Mouse (Mus musculus) megakaryocyte, embryonic 14.5 days (primary cell): ENCODE measurements around the gene Tmem222.

Experiments used
- FLI1 ChIP-seq: IDR thresholded peaks from 2 replicates; pipeline ENCODE4 v1.6.1; 2012; ENCODE audit warnings: low read length, inconsistent platforms, mixed read lengths
- GATA1 ChIP-seq: IDR thresholded peaks from 3 replicates; pipeline ENCODE4 v1.6.1; 2012; ENCODE audit warnings: mixed read lengths, low read length, inconsistent platforms, borderline replicate concordance

DNA sequence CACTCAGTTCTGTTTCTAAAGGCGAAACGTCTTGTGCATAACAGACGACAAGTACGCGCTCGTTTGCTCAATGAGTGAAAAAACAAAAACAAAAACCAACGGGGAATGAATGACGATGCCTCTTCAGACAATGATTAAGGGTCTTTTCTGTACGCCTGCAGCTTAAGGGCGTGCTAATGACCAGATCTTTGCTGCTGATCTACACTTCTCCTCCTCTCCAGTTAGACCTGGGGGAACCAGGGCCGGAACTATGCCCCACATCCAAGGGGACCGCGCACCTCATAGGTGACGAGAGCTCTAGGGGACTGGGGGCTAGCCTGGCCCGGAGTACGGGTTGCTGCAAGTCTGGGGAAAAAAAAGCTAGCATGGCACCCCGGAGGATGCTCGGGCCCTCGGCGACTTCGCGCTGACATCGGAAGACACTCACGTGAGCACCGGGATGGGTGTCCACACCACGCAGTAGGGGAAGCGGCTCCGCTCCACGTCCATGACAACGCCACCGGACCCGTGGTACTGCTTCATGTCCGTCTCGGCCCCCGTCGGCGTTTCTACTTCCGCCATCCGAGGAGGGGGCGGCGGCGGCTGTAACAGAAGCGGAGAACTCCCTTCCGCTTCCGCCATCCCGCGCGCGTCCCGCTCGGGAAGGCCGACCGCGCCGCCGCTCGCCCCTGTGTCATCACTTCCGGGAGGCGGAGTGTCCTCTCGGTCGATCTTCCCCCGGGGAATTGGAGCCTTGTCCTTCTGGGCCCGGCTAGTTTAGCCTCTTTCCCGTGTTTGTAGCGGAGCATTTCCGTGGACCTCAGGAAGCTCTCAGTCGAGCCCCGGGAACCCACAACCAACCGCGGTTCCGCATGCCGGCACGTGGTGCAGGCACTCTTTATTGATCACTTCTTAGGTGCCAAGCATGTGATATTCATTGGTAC lies at the start of gene Tmem222:
- no peak for TF ChIP-seq GATA1
- TF ChIP-seq FLI1: peak; percentile 65; the same call in 1 of the 2 replicates
